Mouse (Mus musculus) midbrain, postnatal 0 days (tissue): ENCODE data around the gene Gm27027. TPM values are rescaled to one million over a fixed set of nuclear protein-coding genes. Genes with fewer than 3 reads are reported as not detected.

ENCODE experiments used
- ATAC-seq: fragments of 200-750 bp; cut with Nextera tagmentation; 2 replicates; pipeline ENCODE4 v1.8.0; 2017; ENCODE audit warnings: moderate number of reproducible peaks, mild to moderate bottlenecking, moderate TSS enrichment, moderate library complexity; ENCODE audit not compliant: low FRiP score
- DNase-seq: peaks from one replicate; pipeline ENCODE4 v3.0.0-alpha.2; 2015; ENCODE audit warnings: low spot score
- H3K27ac ChIP-seq: fragments of 300-500 bp; sonication (generic); 2 replicates; pipeline ENCODE4 v1.5.1; 2014; ENCODE audit warnings: low read depth, mild to moderate bottlenecking, low read length, mixed read lengths
- H3K27me3 ChIP-seq: fragments of 300-500 bp; sonication (generic); 2 replicates; pipeline ENCODE4 v1.6.1; 2014; ENCODE audit warnings: low read length, control low read depth, mixed read lengths; ENCODE audit not compliant: insufficient read depth
- H3K36me3 ChIP-seq: fragments of 300-500 bp; sonication (generic); 2 replicates; pipeline ENCODE4 v1.6.1; 2014; ENCODE audit warnings: low read length, control low read depth, mixed read lengths; ENCODE audit not compliant: insufficient read depth
- H3K4me1 ChIP-seq: fragments of 300-500 bp; sonication (generic); 2 replicates; pipeline ENCODE4 v1.6.1; 2014; ENCODE audit warnings: mild to moderate bottlenecking, control low read depth, antibody characterized with exemption, low read length, mixed read lengths; ENCODE audit not compliant: insufficient read depth
- H3K4me2 ChIP-seq: fragments of 300-500 bp; sonication (generic); 2 replicates; pipeline ENCODE4 v1.6.1; 2014; ENCODE audit warnings: low read depth, mild to moderate bottlenecking, low read length, mixed read lengths; ENCODE audit not compliant: poor library complexity, severe bottlenecking
- H3K4me3 ChIP-seq: fragments of 300-500 bp; sonication (generic); 2 replicates; pipeline ENCODE4 v1.5.1; 2014; ENCODE audit warnings: low read depth, mild to moderate bottlenecking, low read length, moderate library complexity
- H3K9ac ChIP-seq: fragments of 300-500 bp; sonication (generic); replicated peaks from 2 replicates; pipeline ENCODE4 v1.6.1; 2014; ENCODE audit warnings: mild to moderate bottlenecking, low read length, moderate library complexity, mixed read lengths; ENCODE audit not compliant: poor library complexity, severe bottlenecking
- H3K9me3 ChIP-seq: fragments of 300-500 bp; sonication (generic); 2 replicates; pipeline ENCODE4 v1.6.1; 2016; ENCODE audit warnings: low read length, control low read depth
- CTCF ChIP-seq: IDR thresholded peaks from 2 replicates; pipeline ENCODE4 v1.5.1; 2016; ENCODE audit warnings: antibody characterized with exemption, mild to moderate bottlenecking
- WGBS: fragments of 180-500 bp; shearing (Covaris S2); extraction: QIAGEN DNeasy Blood & Tissue Kit; methylation state at CpG from one replicate; pipeline ENCODE4 v1.1.7; 2014; 5-methylcytosine and 5-hydroxymethylcytosine counted together
- polyA plus RNA-seq: library from polyadenylated mRNA; unstranded; fragments of >200 nt; fragmentation: Nextera tagmentation; extraction: Ambion mirVana; gene quantifications from 2 replicates; pipeline ENCODE4 v1.2.1, GENCODE M21; 2015
- total RNA-seq: library from RNA; depleted of rRNA; stranded (reverse); fragments of >200 nt; gene quantifications from 2 replicates; pipeline ENCODE4 v1.2.3, GENCODE M21; 2014

Gm27027 gene
- total and polyA plus RNA-seq, 2 experiments from 2014 or later = not detected

DNA sequence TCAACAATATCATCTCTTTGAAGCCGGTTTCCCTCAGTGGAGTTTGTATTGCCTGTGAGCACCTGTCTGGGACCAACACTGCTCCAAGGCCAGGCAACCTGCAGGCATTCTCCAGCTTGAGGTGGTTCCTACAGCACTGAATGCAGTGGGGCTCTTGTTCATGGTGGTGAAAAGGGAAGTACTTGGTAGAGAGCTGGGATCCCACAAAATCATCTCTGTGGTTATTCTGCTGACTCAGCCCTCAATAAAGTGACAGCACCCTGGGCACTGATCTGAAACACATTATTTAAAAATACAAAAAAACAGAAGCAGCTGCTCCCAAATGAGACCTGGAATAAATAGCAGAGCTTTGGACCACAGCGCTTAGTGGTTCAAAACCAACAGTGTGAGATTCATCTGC is 7.7 kb downstream of the Gm27027 start:
- no peaks in the 10 kb centered on the region for H3K4me1 ChIP-seq
- no peak overlapping the region for H3K27ac ChIP-seq
- no peak for TF ChIP-seq CTCF
- H3K27me3 ChIP-seq = no peaks in the 10 kb centered on the region
- ATAC-seq (no peak), DNase-seq (no peak)
- WGBS = 93% methylated on average over 2 of the region's 2 CpGs
- H3K9me3 ChIP-seq = no peaks in the 10 kb centered on the region
- H3K4me3 ChIP-seq = no peak overlapping the region
- peaks cover 31% of the 10 kb centered on the region for H3K36me3 ChIP-seq
- H3K9ac ChIP-seq = no peak overlapping the region
- no peak overlapping the region for H3K4me2 ChIP-seq

DNA sequence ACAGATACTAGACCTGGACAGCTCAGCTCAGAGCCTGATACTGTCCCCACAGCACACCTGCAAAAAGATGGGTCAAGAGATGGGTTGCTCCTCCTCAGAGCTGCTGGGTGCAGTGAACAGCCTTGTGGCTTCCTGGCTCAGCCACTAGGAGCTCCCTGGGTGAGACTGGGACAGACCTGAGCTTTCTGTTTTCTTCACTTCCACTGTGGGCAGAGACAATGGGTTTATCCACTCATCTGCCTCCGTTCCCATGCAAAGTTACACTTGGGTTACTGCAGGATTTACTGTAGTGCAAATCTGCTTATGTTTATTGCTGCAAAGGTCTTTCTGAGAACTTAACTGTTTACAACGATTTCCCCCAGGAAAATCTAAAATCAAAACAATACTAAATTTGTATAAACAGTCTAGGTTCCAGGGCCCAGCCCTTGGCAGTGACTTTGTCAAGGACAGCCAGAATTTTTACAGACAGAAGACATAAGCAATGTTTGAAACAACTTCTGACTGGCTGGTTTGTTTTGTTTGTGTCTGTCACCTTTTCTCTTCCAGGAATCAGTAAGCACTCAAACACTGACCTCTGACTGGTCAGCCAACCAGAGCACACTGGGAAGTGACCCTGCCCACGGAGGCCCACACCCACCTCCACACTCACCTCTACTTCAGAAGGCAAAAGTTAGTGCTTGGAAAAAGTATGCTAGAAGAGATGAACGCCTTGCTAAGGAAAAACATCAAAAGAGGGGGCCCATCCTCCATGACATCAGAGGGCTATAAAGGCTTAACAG is 13.5 kb downstream of the Gm27027 start:
- no peak overlapping the region for H3K4me2 ChIP-seq
- H3K36me3 ChIP-seq = peaks cover 36% of the 10 kb centered on the region
- no peaks in the 10 kb centered on the region for H3K27me3 ChIP-seq
- no peak overlapping the region for H3K9ac ChIP-seq
- H3K27ac ChIP-seq = no peak overlapping the region
- H3K9me3 ChIP-seq = no peaks in the 10 kb centered on the region
- ATAC-seq (no peak), DNase-seq (no peak)
- 81% methylated on average over 4 of the region's 4 CpGs for WGBS
- no peak overlapping the region for H3K4me3 ChIP-seq
- no peak; the same call in 1 of the 2 replicates for TF ChIP-seq CTCF
- H3K4me1 ChIP-seq = no peaks in the 10 kb centered on the region

DNA sequence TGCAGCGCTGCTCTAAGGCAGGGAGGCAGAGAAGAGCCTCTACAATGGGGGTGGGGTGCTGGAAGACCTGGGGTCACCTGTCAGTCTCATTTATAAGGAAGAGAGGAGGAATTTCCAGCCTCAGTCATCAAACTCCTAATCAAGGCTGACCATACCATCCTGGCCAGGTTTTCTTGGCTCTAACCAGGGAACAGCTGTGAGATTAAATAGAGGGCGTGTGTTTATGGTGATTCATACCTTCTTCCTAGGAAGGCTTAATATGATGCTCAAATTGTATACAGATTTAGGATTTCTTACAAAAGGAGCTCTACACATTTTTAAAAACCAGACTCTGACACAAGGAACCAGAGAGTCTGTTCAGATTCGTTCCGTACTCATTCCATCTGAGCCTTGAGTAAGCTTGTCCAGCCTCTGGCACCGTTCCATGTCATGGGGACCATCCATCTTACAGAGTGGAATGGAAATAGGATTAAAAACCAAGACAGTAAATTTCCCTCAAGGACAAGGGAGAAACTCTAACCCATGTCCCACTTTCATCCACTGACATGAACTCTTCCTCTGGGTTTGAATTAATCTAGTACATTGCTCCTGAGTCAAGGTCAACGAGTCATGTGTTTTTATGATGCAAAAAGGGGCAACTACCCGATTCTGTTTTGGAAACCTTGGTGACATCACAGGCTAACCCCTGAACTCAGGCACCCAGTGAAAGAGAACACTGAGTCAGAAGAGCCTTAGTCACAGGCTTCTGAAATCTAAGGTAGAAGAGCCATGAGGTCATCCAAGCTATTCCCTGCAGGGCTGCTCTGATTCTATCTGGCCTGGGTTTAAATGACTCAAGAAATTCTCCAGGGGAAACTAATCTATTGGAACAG is 16.7 kb downstream of the Gm27027 start:
- peaks cover 28% of the 10 kb centered on the region for H3K36me3 ChIP-seq
- no peak for DNase-seq
- 90% methylated on average over 7 of the region's 7 CpGs for WGBS

DNA sequence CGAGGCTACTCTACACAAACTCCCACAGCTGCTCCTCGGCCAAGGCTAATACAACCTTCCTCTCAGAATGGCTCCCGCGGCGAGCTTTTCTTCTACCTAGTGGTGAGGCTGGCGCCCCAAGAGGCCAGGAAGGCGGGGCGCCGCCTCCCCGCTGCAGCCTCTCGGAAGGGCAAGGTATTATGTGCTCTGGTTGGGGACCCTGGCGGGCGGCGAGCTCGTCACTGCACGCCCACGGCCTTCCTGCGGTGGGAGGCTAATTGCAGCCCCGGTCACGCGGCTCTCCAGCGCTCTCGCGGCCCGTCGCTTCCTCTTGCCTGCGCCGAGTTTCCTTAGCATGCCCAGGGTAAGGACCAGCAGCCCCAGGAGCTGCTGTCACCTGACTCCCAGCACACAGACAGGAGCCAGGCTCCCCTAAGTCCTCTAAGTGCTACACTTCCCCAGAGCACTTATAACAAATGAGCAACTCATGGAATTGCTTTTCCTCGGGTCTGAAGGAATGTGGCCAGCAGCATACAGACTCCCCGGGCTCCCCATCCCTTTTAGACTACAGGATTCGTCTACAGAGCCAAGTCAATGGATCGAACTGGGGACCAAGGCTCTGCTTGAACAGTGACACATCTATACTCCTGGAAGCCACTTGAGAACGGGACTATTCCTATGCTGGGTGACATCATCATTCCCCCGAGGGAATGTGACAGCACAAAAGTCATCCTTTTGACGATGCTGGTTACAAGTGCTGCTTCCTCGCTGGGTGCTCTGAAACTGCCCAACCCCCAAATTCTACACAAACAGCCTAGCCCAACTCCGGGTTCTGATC is 19.5 kb downstream of the Gm27027 start:
- H3K27ac ChIP-seq = peak overlapping the region; percentile 65
- H3K9me3 ChIP-seq = no peaks in the 10 kb centered on the region
- peak; percentile 61 for DNase-seq
- H3K36me3 ChIP-seq = peaks cover 16% of the 10 kb centered on the region
- peak overlapping the region; percentile 69 for H3K4me2 ChIP-seq
- no peaks in the 10 kb centered on the region for H3K27me3 ChIP-seq
- TF ChIP-seq CTCF = peak; percentile 60
- H3K4me1 ChIP-seq = peaks cover 14% of the 10 kb centered on the region
- ATAC-seq = peak; percentile 77
- 3% methylated on average over 37 of the region's 37 CpGs for WGBS
- peak overlapping the region; percentile 34 for H3K4me3 ChIP-seq
- peak overlapping the region; percentile 66 for H3K9ac ChIP-seq

More for the DNA sequence above, 16.7 kb downstream of the Gm27027 start:
- Histone ChIP-seq H3K9me3 (no peaks in the 10 kb centered on the region), H3K9ac (no peak overlapping the region), H3K27ac (no peak overlapping the region), H3K4me3 (no peak overlapping the region), H3K27me3 (no peaks in the 10 kb centered on the region), H3K4me2 (no peak overlapping the region), H3K4me1 (peaks cover 14% of the 10 kb centered on the region)
- ATAC-seq = no peak
- TF ChIP-seq CTCF = no peak

DNA sequence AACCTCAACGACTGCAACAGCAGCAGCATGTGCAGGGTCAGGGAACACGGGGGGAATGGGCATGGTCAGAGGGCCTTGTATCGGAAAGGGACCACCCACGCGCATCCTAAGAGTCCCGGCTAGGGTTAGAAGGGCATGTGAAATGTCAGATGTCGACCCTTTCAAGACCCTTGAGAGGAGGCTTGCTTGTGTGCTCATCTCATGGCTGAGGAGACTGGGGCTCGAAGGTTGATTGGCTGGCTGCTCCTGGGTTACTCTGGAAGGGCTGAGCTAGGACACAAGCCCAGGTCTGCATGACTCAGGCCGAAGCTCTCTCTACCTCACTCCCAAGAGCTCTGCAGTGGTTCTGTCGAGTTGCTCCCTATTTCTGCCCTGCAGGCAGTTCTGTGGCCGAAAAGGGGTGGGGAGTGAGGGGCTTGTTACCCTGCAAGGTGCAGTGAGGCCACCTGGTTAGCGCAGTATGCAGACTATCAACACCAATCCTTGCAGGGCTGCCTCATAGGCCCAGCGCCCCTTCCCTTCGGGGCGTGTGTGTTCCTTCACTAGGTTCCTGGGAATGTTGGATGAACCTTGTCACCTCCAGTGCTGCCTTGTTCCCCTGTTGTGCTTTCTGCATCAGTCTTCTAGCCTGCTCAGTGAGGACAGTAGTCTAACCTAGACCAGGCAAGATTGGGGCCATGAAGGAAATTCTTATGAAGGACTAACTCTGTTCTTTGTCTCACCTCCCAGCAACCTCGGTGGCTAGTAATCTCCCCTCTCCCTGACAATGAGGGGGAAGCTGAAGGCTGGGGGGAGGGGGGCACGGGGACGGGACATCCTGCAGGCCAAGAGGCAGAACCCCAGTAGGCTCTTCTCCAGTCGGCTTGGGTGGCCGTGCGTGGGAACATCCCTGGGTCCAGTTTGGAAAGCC is 20.4 kb downstream of the Gm27027 start:
- Histone ChIP-seq H3K4me1 (peaks cover 14% of the 10 kb centered on the region), H3K4me2 (peak overlapping the region; percentile 69), H3K4me3 (peak overlapping the region; percentile 34), H3K27ac (peak overlapping the region; percentile 65), H3K9me3 (no peaks in the 10 kb centered on the region), H3K9ac (peak overlapping the region; percentile 66), H3K36me3 (peaks cover 9% of the 10 kb centered on the region), H3K27me3 (no peaks in the 10 kb centered on the region)
- no peak for DNase-seq
- peak; percentile 28 for ATAC-seq
- no peak for TF ChIP-seq CTCF
- 24% methylated on average over 20 of the region's 21 CpGs for WGBS
